Mouse (Mus musculus) liver, embryonic 15.5 days (tissue): ENCODE measurements around the gene Ly6g6e. TPM values are rescaled to one million over a fixed set of nuclear protein-coding genes. Genes with fewer than 3 reads are reported as not detected.

Experiments used
- ATAC-seq: fragments of 200-750 bp; cut with Nextera tagmentation; 2 replicates; pipeline ENCODE4 v1.8.0; 2017; ENCODE audit warnings: moderate number of reproducible peaks, mild to moderate bottlenecking, moderate library complexity; ENCODE audit not compliant: insufficient read depth
- H3K27ac ChIP-seq: fragments of 300-500 bp; sonication (generic); replicated peaks from 2 replicates; pipeline ENCODE4 v1.5.1; 2015; ENCODE audit warnings: mild to moderate bottlenecking, inconsistent platforms
- H3K27me3 ChIP-seq: fragments of 300-500 bp; sonication (generic); 2 replicates; pipeline ENCODE4 v1.6.1; 2015; ENCODE audit warnings: mild to moderate bottlenecking, inconsistent platforms
- H3K36me3 ChIP-seq: fragments of 300-500 bp; sonication (generic); replicated peaks from 2 replicates; pipeline ENCODE4 v1.6.1; 2015; ENCODE audit warnings: moderate library complexity, mild to moderate bottlenecking, inconsistent platforms
- H3K4me1 ChIP-seq: fragments of 300-500 bp; sonication (generic); replicated peaks from 2 replicates; pipeline ENCODE4 v1.6.1; 2015; ENCODE audit warnings: inconsistent platforms
- H3K4me2 ChIP-seq: fragments of 300-500 bp; sonication (generic); 2 replicates; pipeline ENCODE4 v1.6.1; 2015; ENCODE audit warnings: moderate library complexity, mild to moderate bottlenecking, inconsistent platforms
- H3K4me3 ChIP-seq: fragments of 300-500 bp; sonication (generic); replicated peaks from 2 replicates; pipeline ENCODE4 v1.5.1; 2015; ENCODE audit warnings: mild to moderate bottlenecking, inconsistent platforms
- H3K9ac ChIP-seq: fragments of 300-500 bp; sonication (generic); 2 replicates; pipeline ENCODE4 v1.6.1; 2015; ENCODE audit warnings: moderate library complexity, mild to moderate bottlenecking, inconsistent platforms
- H3K9me3 ChIP-seq: fragments of 300-500 bp; sonication (generic); replicated peaks from 2 replicates; pipeline ENCODE4 v1.6.1; 2016; ENCODE audit warnings: inconsistent platforms
- WGBS: fragments of 180-500 bp; shearing (Covaris S2); methylation state at CpG from one replicate; pipeline ENCODE4 v1.1.7; 2015; ENCODE audit warnings: mixed read lengths; ENCODE audit not compliant: insufficient replicate concordance; 5-methylcytosine and 5-hydroxymethylcytosine counted together
- polyA plus RNA-seq: library from polyadenylated mRNA; unstranded; fragments of >200 nt; fragmentation: Nextera tagmentation; extraction: Ambion mirVana; gene quantifications from 2 replicates; pipeline ENCODE4 v1.2.1, GENCODE M21; 2015

Gene Ly6g6e
- polyA plus RNA-seq, 1 experiment from 2014 or later: 0.12 TPM

GRCm38 (mm10) chr17:35080248-35080647 is 3.5 kb downstream of the Ly6g6e start:
- H3K4me1 ChIP-seq: peaks cover 51% of the 10 kb centered on the region
- peak overlapping the region; percentile 85 for H3K27ac ChIP-seq
- H3K27me3 ChIP-seq: peaks cover 18% of the 10 kb centered on the region
- H3K4me3 ChIP-seq: peak overlapping the region; percentile 39
- H3K36me3 ChIP-seq: no peaks in the 10 kb centered on the region
- ATAC-seq: peak; percentile 66
- 26% methylated on average over 6 of the region's 6 CpGs for WGBS
- no peaks in the 10 kb centered on the region for H3K9me3 ChIP-seq
- peak overlapping the region; percentile 70 for H3K4me2 ChIP-seq
- peak overlapping the region; percentile 23 for H3K9ac ChIP-seq

GRCm38 (mm10) chr17:35080710-35081109 is 4.0 kb downstream of the Ly6g6e start:
- H3K27me3 ChIP-seq: peaks cover 18% of the 10 kb centered on the region
- H3K27ac ChIP-seq: peak overlapping the region; percentile 85
- WGBS: 83% methylated on average over 4 of the region's 4 CpGs
- H3K36me3 ChIP-seq: no peaks in the 10 kb centered on the region
- peaks cover 56% of the 10 kb centered on the region for H3K4me1 ChIP-seq
- no peak overlapping the region; the same call in 1 of the 2 replicates for H3K4me3 ChIP-seq
- peak overlapping the region; percentile 23; the same call in 1 of the 2 replicates for H3K9ac ChIP-seq
- ATAC-seq: no peak
- no peaks in the 10 kb centered on the region for H3K9me3 ChIP-seq
- H3K4me2 ChIP-seq: peak overlapping the region; percentile 70

GRCm38 (mm10) chr17:35082841-35083576 is 6.3 kb downstream of the Ly6g6e start:
- peaks cover 5% of the 10 kb centered on the region for H3K27me3 ChIP-seq
- WGBS: 81% methylated on average over 16 of the region's 16 CpGs
- H3K4me3 ChIP-seq: no peak overlapping the region
- H3K4me2 ChIP-seq: no peak overlapping the region
- no peaks in the 10 kb centered on the region for H3K36me3 ChIP-seq
- ATAC-seq: no peak
- H3K4me1 ChIP-seq: peaks cover 42% of the 10 kb centered on the region
- H3K9ac ChIP-seq: no peak overlapping the region
- H3K27ac ChIP-seq: no peak overlapping the region
- H3K9me3 ChIP-seq: no peaks in the 10 kb centered on the region

GRCm38 (mm10) chr17:35083929-35084497 is 7.3 kb downstream of the Ly6g6e start:
- Histone ChIP-seq H3K36me3 (no peaks in the 10 kb centered on the region), H3K9me3 (no peaks in the 10 kb centered on the region), H3K27me3 (no peaks in the 10 kb centered on the region), H3K4me3 (no peak overlapping the region), H3K4me1 (peaks cover 40% of the 10 kb centered on the region), H3K4me2 (no peak overlapping the region), H3K9ac (no peak overlapping the region), H3K27ac (no peak overlapping the region)
- ATAC-seq: no peak
- WGBS: 39% methylated on average over 3 of the region's 3 CpGs

GRCm38 (mm10) chr17:35085208-35085865 is 8.6 kb downstream of the Ly6g6e start, which contains the start of gene Ly6g6f:
Ly6g6f (minus strand) TSS chr17:35085610.
- H3K27me3 ChIP-seq: no peaks in the 10 kb centered on the region
- H3K9ac ChIP-seq: no peak within 1 kb of the TSS
- H3K36me3 ChIP-seq: no peaks in the 10 kb centered on the region
- no peak within 1 kb of the TSS for H3K4me2 ChIP-seq
- no peak within 1 kb of the TSS for H3K4me3 ChIP-seq
- no peaks in the 10 kb centered on the region for H3K9me3 ChIP-seq
- 40% methylated on average over 7 of the region's 7 CpGs for WGBS
- peaks cover 34% of the 10 kb centered on the region for H3K4me1 ChIP-seq
- no peak within 1 kb of the TSS for H3K27ac ChIP-seq
- no peak for ATAC-seq

GRCm38 (mm10) chr17:35088151-35088550 is 11.4 kb downstream of the Ly6g6e start:
- H3K27me3 ChIP-seq: no peaks in the 10 kb centered on the region
- 34% methylated on average over 2 of the region's 2 CpGs for WGBS

GRCm38 (mm10) chr17:35088825-35089644 is 12.3 kb downstream of the Ly6g6e start, which contains the start of gene Abhd16a:
Abhd16a (plus strand) TSS chr17:35089263.
- peaks cover 48% of the 10 kb centered on the region for H3K4me1 ChIP-seq
- 2% methylated on average over 67 of the region's 67 CpGs for WGBS
- peak within 1 kb of the TSS; percentile 92 for H3K9ac ChIP-seq
- peak within 1 kb of the TSS; percentile 97 for H3K27ac ChIP-seq
- peak; percentile 97 for ATAC-seq
- no peaks in the 10 kb centered on the region for H3K27me3 ChIP-seq
- peak within 1 kb of the TSS; percentile 83 for H3K4me2 ChIP-seq
- peak within 1 kb of the TSS; percentile 79 for H3K4me3 ChIP-seq
- no peaks in the 10 kb centered on the region for H3K9me3 ChIP-seq
- peaks cover 35% of the 10 kb centered on the region for H3K36me3 ChIP-seq

More at GRCm38 (mm10) chr17:35088151-35088550, 11.4 kb downstream of the Ly6g6e start:
- Histone ChIP-seq H3K9ac (no peak overlapping the region), H3K4me2 (no peak overlapping the region), H3K36me3 (peaks cover 26% of the 10 kb centered on the region), H3K4me3 (no peak overlapping the region), H3K4me1 (peaks cover 48% of the 10 kb centered on the region), H3K27ac (no peak overlapping the region), H3K9me3 (no peaks in the 10 kb centered on the region)
- ATAC-seq: no peak

- peak; percentile 43 for ATAC-seq
- H3K4me3 ChIP-seq: peak overlapping the region; percentile 79
- peak overlapping the region; percentile 97 for H3K27ac ChIP-seq
Measured at GRCm38 (mm10) chr17:35090166-35090932, 13.6 kb downstream of the Ly6g6e start.

GRCm38 (mm10) chr17:35092403-35093198 is 15.9 kb downstream of the Ly6g6e start:
- WGBS: 82% methylated on average over 14 of the region's 14 CpGs
- peaks cover 40% of the 10 kb centered on the region for H3K4me1 ChIP-seq
- ATAC-seq: no peak
- no peaks in the 10 kb centered on the region for H3K9me3 ChIP-seq
- H3K27me3 ChIP-seq: no peaks in the 10 kb centered on the region
- no peak overlapping the region for H3K4me2 ChIP-seq
- peaks cover 70% of the 10 kb centered on the region for H3K36me3 ChIP-seq
- no peak overlapping the region for H3K9ac ChIP-seq
- H3K27ac ChIP-seq: no peak overlapping the region
- no peak overlapping the region for H3K4me3 ChIP-seq

More at GRCm38 (mm10) chr17:35090166-35090932, 13.6 kb downstream of the Ly6g6e start:
- no peaks in the 10 kb centered on the region for H3K27me3 ChIP-seq
- H3K36me3 ChIP-seq: peaks cover 48% of the 10 kb centered on the region
- H3K4me1 ChIP-seq: peaks cover 45% of the 10 kb centered on the region
- H3K9ac ChIP-seq: peak overlapping the region; percentile 92
- 54% methylated on average over 8 of the region's 8 CpGs for WGBS
- no peaks in the 10 kb centered on the region for H3K9me3 ChIP-seq
- peak overlapping the region; percentile 83 for H3K4me2 ChIP-seq
